Mouse (Mus musculus): ENCODE measurements around the gene Plekha8. TPM values are rescaled to one million over a fixed set of nuclear protein-coding genes. Genes with fewer than 3 reads are reported as not detected.
A peak's percentile ranks its signal among the peaks of the same experiment; 100 is the strongest.

The Plekha8 gene
- total and polyA plus RNA-seq, 2 experiments from 2014 or later: 5.2 to 14.9 TPM

GRCm38 (mm10) chr6:54680891-54681745 lies 86.2 kb downstream of the Plekha8 start, which contains the start of gene Mturn:
Mturn (plus strand) TSS chr6:54681624.
- ATAC-seq (ENCODE audit: low FRiP score): peak; percentile 94
- no peak for TF ChIP-seq CTCF (IDR thresholded peaks at IDR 0.05)
- Histone ChIP-seq H3K4me1 (ENCODE audit: insufficient read depth, low read length) (no peaks in the 10 kb centered on the region), H3K36me3 (ENCODE audit: insufficient read depth, low read length) (no peaks in the 10 kb centered on the region), H3K9ac (replicated peaks; ENCODE audit: low read length, poor library complexity, severe bottlenecking) (peak within 1 kb of the TSS; percentile 72), H3K27ac (ENCODE audit: low read depth, low read length) (peak within 1 kb of the TSS; percentile 78), H3K9me3 (ENCODE audit: low read length) (no peaks in the 10 kb centered on the region), H3K4me2 (ENCODE audit: low read depth, low read length, poor library complexity, severe bottlenecking) (peak within 1 kb of the TSS; percentile 78), H3K27me3 (ENCODE audit: insufficient read depth, low read length) (no peaks in the 10 kb centered on the region), H3K4me3 (ENCODE audit: low read depth, low read length) (peak within 1 kb of the TSS; percentile 89)
- peak; percentile 94 for DNase-seq (ENCODE audit: low spot score)
- 3% methylated on average over 43 of the region's 48 CpGs for WGBS

DNA sequence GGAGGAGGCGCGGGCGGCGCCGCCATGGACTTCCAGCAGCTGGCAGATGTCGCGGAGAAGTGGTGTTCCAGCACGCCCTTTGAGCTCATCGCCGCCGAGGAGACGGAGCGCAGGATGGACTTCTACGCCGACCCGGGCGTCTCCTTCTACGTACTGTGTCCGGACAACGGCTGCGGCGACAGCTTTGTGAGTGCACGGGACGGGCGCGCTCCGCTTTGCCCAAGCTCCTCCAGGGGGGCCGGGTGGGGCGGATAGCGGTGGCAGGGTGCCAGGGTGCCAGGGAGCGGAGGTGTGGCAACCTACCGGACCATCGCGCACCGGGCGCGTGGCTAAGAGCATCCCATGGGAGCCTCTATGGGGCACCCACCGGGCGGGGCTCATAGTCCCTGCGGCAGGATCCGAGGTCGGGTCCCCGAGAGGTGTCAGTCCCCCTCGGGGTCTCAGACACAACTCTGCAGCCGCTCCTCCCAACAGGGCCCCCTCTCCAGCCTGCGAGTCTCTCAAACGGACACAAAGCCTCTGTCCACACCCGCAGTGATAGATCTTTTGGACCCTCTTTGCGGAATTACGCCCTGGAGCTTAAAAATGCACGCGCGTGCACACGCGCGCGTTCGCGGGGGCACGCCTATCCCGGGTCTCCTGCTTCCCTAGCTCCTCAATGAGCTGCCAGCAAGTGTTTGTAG lies 87.0 kb downstream of the Plekha8 start:
- DNase-seq (ENCODE audit: low spot score) (peak; percentile 31), ATAC-seq (ENCODE audit: low FRiP score) (peak; percentile 82)
- H3K36me3 ChIP-seq (ENCODE audit: insufficient read depth, low read length): no peaks in the 10 kb centered on the region
- no peak for TF ChIP-seq CTCF (IDR thresholded peaks at IDR 0.05)
- peak overlapping the region; percentile 78 for H3K4me2 ChIP-seq (ENCODE audit: low read depth, low read length, poor library complexity, severe bottlenecking)
- peak overlapping the region; percentile 72 for H3K9ac ChIP-seq (replicated peaks; ENCODE audit: low read length, poor library complexity, severe bottlenecking)
- H3K27ac ChIP-seq (ENCODE audit: low read depth, low read length): peak overlapping the region; percentile 78
- peak overlapping the region; percentile 89 for H3K4me3 ChIP-seq (ENCODE audit: low read depth, low read length)
- under 1% methylated on average over 59 of the region's 61 CpGs for WGBS
- no peaks in the 10 kb centered on the region for H3K4me1 ChIP-seq (ENCODE audit: insufficient read depth, low read length)
- H3K27me3 ChIP-seq (ENCODE audit: insufficient read depth, low read length): no peaks in the 10 kb centered on the region
- no peaks in the 10 kb centered on the region for H3K9me3 ChIP-seq (ENCODE audit: low read length)

DNA sequence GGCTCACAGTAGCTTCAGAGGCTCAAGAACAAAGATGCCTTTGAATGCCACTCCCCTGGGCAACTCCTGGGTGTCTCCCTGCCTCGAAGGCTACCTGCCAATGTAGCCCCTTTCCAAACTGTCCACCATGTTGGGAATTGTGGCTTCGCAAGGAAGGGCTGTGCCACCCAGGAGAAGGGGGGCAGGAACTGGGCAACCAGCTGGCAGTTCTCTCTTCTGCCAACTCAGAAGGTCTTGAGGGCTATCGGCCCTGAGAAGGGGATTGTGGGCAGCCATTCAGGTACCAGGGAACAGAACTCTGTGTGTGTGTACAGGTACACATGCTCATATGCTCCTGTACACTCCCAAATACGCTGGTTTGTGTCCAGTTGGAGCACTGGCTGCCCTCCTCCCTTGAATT lies 89.2 kb downstream of the Plekha8 start:
- H3K9me3 ChIP-seq (ENCODE audit: low read length): no peaks in the 10 kb centered on the region
- 88% methylated on average over 4 of the region's 4 CpGs for whole genome bisulfite sequencing
- DNase-seq (ENCODE audit: low spot score): no peak
- H3K9ac ChIP-seq (replicated peaks; ENCODE audit: low read length, poor library complexity, severe bottlenecking): no peak overlapping the region
- no peaks in the 10 kb centered on the region for H3K27me3 ChIP-seq (ENCODE audit: insufficient read depth, low read length)
- H3K4me3 ChIP-seq (ENCODE audit: low read depth, low read length): no peak overlapping the region
- no peak overlapping the region for H3K4me2 ChIP-seq (ENCODE audit: low read depth, low read length, poor library complexity, severe bottlenecking)
- no peak for TF ChIP-seq CTCF (IDR thresholded peaks at IDR 0.05)
- no peaks in the 10 kb centered on the region for H3K4me1 ChIP-seq (ENCODE audit: insufficient read depth, low read length)
- no peak overlapping the region for H3K27ac ChIP-seq (ENCODE audit: low read depth, low read length)
- peaks cover 6% of the 10 kb centered on the region for H3K36me3 ChIP-seq (ENCODE audit: insufficient read depth, low read length)
- ATAC-seq (ENCODE audit: low FRiP score): no peak

GRCm38 (mm10) chr6:54685103-54685502 lies 90.2 kb downstream of the Plekha8 start:
- no peak overlapping the region for H3K4me3 ChIP-seq (ENCODE audit: low read depth, low read length)
- WGBS: 76% methylated on average over 5 of the region's 5 CpGs
- TF ChIP-seq CTCF (IDR thresholded peaks at IDR 0.05): no peak
- no peaks in the 10 kb centered on the region for H3K27me3 ChIP-seq (ENCODE audit: insufficient read depth, low read length)
- no peak for DNase-seq (ENCODE audit: low spot score)
- no peak overlapping the region for H3K4me2 ChIP-seq (ENCODE audit: low read depth, low read length, poor library complexity, severe bottlenecking)
- peaks cover 9% of the 10 kb centered on the region for H3K36me3 ChIP-seq (ENCODE audit: insufficient read depth, low read length)
- no peak overlapping the region for H3K9ac ChIP-seq (replicated peaks; ENCODE audit: low read length, poor library complexity, severe bottlenecking)
- no peaks in the 10 kb centered on the region for H3K4me1 ChIP-seq (ENCODE audit: insufficient read depth, low read length)
- no peaks in the 10 kb centered on the region for H3K9me3 ChIP-seq (ENCODE audit: low read length)
- no peak for ATAC-seq (ENCODE audit: low FRiP score)
- no peak overlapping the region for H3K27ac ChIP-seq (ENCODE audit: low read depth, low read length)

DNA sequence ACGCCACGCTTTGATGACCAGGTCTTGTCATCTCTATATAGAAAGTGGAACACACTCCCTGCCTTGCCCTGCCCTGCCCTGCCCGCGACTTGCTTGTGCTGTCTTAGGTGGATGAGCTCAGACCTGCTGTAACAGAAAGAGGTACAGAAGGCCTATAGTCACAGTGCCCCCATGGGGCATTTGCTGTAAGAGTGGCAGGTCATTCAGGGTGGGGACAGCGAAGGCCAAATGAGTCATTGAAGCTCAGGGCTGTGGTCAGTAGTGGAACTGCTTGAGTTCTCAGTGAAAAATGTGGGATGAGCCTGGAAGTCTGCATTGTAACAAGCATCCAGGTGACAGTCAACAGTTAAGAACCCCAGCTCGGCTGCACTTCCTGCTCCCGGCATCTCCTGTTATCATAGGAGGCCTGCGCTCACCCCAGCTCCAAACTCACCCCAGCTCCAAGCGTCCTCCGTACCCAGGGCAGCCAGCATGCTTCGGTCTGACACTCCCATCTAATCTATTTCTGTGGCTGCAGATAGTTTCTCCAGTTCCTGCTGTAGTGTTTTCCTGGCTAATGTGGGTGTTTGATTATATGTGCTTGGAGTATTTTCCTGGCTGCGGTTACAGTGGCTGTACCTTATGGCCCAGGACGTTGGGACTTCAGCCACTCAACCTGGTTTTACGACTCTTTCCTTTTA lies 90.9 kb downstream of the Plekha8 start:
- no peak overlapping the region for H3K27ac ChIP-seq (ENCODE audit: low read depth, low read length)
- 84% methylated on average over 14 of the region's 14 CpGs for WGBS
- no peak overlapping the region for H3K4me2 ChIP-seq (ENCODE audit: low read depth, low read length, poor library complexity, severe bottlenecking)
- H3K9me3 ChIP-seq (ENCODE audit: low read length): no peaks in the 10 kb centered on the region
- no peak overlapping the region for H3K4me3 ChIP-seq (ENCODE audit: low read depth, low read length)
- no peak overlapping the region for H3K9ac ChIP-seq (replicated peaks; ENCODE audit: low read length, poor library complexity, severe bottlenecking)
- no peaks in the 10 kb centered on the region for H3K4me1 ChIP-seq (ENCODE audit: insufficient read depth, low read length)
- no peaks in the 10 kb centered on the region for H3K27me3 ChIP-seq (ENCODE audit: insufficient read depth, low read length)
- peaks cover 13% of the 10 kb centered on the region for H3K36me3 ChIP-seq (ENCODE audit: insufficient read depth, low read length)
- ATAC-seq (ENCODE audit: low FRiP score): no peak
- DNase-seq (ENCODE audit: low spot score): no peak
- TF ChIP-seq CTCF (IDR thresholded peaks at IDR 0.05): no peak
